Mouse (Mus musculus) liver, postnatal 0 days (tissue): ENCODE results near the gene Ksr2.

Source experiments
- CTCF ChIP-seq: sonication (generic); IDR thresholded peaks from 2 replicates; pipeline ENCODE4 v1.5.1; 2016; ENCODE audit warnings: antibody characterized with exemption, low read depth
- EP300 ChIP-seq: IDR thresholded peaks from 2 replicates; pipeline ENCODE4 v1.6.1; 2016; ENCODE audit warnings: antibody characterized with exemption, low read depth, mild to moderate bottlenecking

DNA sequence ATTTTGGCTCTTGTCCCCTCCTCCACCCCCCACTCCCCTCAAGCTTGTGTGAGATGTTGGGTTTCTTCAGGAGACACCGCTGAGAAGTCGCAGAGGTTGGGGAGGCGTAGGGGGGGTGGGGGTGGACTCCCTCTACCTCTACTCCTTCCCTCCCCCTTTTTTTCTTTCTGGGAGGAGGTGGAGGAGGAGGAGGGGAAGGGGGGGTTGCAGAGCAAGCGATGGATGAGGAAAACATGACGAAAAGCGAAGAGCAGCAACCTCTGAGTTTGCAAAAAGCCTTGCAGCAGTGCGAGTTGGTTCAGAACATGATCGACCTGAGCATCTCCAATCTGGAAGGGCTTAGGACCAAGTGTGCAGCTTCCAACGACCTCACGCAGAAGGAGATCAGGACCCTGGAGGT lies 811 bp downstream of the Ksr2 start:
- TF ChIP-seq CTCF (no peak), EP300 (no peak)
